Mouse (Mus musculus) testis, adult 2 months (tissue): Measurements from ENCODE around the gene Arl14ep. TPM values are rescaled to one million over a fixed set of nuclear protein-coding genes. Genes with fewer than 3 reads are reported as not detected.

ENCODE experiments used
- H3K27ac ChIP-seq: fragments of 200-500 bp; 2 replicates; pipeline ENCODE4 v1.5.1; 2012; ENCODE audit warnings: low read depth, low read length; ENCODE audit not compliant: control insufficient read depth, insufficient read depth
- H3K27me3 ChIP-seq: fragments of 200-500 bp; 2 replicates; pipeline ENCODE4 v1.6.1; 2012; ENCODE audit warnings: mild to moderate bottlenecking, low read length, moderate library complexity; ENCODE audit not compliant: control insufficient read depth, insufficient read depth
- H3K36me3 ChIP-seq: fragments of 200-500 bp; 2 replicates; pipeline ENCODE4 v1.6.1; 2012; ENCODE audit warnings: mild to moderate bottlenecking, low read length; ENCODE audit not compliant: control insufficient read depth, insufficient read depth
- H3K4me1 ChIP-seq: fragments of 200-500 bp; 2 replicates; pipeline ENCODE4 v1.6.1; 2012; ENCODE audit warnings: low read length; ENCODE audit not compliant: control insufficient read depth, insufficient read depth
- H3K4me3 ChIP-seq: fragments of 200-500 bp; 2 replicates; pipeline ENCODE4 v1.5.1; 2012; ENCODE audit warnings: low read depth, mild to moderate bottlenecking, low read length, moderate library complexity, mixed read lengths; ENCODE audit not compliant: control insufficient read depth
- CTCF ChIP-seq: fragments of 200-500 bp; IDR thresholded peaks from 2 replicates; pipeline ENCODE4 v1.5.1; 2012; ENCODE audit warnings: low read depth, mild to moderate bottlenecking, inconsistent platforms, low read length, moderate library complexity; ENCODE audit not compliant: control insufficient read depth, insufficient read depth, insufficient replicate concordance
- POLR2A ChIP-seq: fragments of 200-500 bp; IDR thresholded peaks from 2 replicates; pipeline ENCODE4 v1.6.1; 2012; ENCODE audit warnings: low read depth, mild to moderate bottlenecking, inconsistent platforms, low read length, moderate library complexity; ENCODE audit not compliant: control insufficient read depth
- polyA plus RNA-seq: library from polyadenylated mRNA; depleted of rRNA; stranded (reverse); fragments of >200 nt; gene quantifications from 2 replicates; pipeline ENCODE4 v1.2.3, GENCODE M21; 2012

Gene Arl14ep
- polyA plus RNA-seq, 1 experiment = 18.1 TPM

- H3K4me1 ChIP-seq = no peaks in the 10 kb centered on the region
- H3K27ac ChIP-seq = no peak overlapping the region
- H3K36me3 ChIP-seq = peaks cover 3% of the 10 kb centered on the region; the same call in 1 of the 2 replicates
- H3K27me3 ChIP-seq = no peaks in the 10 kb centered on the region
- no peak overlapping the region for H3K4me3 ChIP-seq
- TF ChIP-seq CTCF = no peak
- no peak for TF ChIP-seq POLR2A
Measured at GRCm38 (mm10) chr2:106963560-106963959, 10.7 kb downstream of the Arl14ep start.

DNA sequence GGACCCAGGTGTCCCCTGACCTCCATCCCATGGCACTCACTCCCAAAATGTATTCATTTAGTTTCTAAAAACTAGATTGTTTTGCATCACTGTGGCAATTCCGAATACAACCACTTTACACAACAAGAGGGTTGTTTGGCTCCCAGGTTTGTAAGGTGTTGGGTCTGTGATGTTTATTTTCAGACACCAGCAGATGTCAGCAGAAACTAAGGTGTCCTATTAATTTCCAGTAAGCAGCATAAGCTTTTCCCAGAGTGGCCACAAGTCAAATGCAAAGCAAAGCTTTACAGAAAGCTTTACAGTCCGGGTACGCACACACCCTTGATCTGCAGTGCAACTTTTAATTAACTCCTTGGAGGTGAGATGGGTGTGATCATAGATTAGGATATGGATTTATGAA is 12.6 kb downstream of the Arl14ep start:
- Histone ChIP-seq H3K36me3 (no peaks in the 10 kb centered on the region), H3K27ac (no peak overlapping the region), H3K27me3 (no peaks in the 10 kb centered on the region), H3K4me3 (no peak overlapping the region), H3K4me1 (no peaks in the 10 kb centered on the region)
- TF ChIP-seq CTCF = no peak
- TF ChIP-seq POLR2A = no peak

DNA sequence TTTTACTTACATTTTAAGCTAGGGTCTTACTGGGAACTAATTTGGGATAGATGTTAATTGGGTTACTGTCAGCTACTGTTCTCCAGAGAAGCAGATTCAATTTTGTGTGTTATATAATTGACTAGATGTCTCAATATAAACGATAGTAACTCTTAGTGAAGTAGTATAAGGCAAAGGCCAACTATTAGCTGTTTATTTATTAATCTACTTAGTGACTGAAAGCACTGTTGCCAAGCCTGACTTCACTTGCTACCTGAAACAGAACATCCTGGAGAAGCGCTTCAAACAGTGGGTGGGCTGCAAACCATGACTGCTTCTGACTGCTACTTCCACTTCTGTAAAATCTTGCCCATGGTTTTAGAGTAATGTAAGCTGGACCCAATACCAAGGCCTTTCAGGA is 13.2 kb downstream of the Arl14ep start:
- H3K4me1 ChIP-seq = no peaks in the 10 kb centered on the region
- no peaks in the 10 kb centered on the region for H3K27me3 ChIP-seq
- H3K27ac ChIP-seq = no peak overlapping the region
- no peak overlapping the region for H3K4me3 ChIP-seq
- TF ChIP-seq POLR2A (no peak), CTCF (no peak)
- H3K36me3 ChIP-seq = no peaks in the 10 kb centered on the region

- no peak for TF ChIP-seq CTCF
- no peak for TF ChIP-seq POLR2A
- Histone ChIP-seq H3K36me3 (no peaks in the 10 kb centered on the region), H3K27ac (no peak overlapping the region), H3K27me3 (no peaks in the 10 kb centered on the region), H3K4me1 (no peaks in the 10 kb centered on the region), H3K4me3 (no peak overlapping the region)
Measured at GRCm38 (mm10) chr2:106960237-106960636, 14.0 kb downstream of the Arl14ep start.

GRCm38 (mm10) chr2:106959380-106959779 is 14.8 kb downstream of the Arl14ep start:
- Histone ChIP-seq H3K27ac (no peak overlapping the region), H3K4me3 (no peak overlapping the region), H3K4me1 (no peaks in the 10 kb centered on the region), H3K27me3 (no peaks in the 10 kb centered on the region), H3K36me3 (no peaks in the 10 kb centered on the region)
- TF ChIP-seq POLR2A (no peak), CTCF (no peak)

DNA sequence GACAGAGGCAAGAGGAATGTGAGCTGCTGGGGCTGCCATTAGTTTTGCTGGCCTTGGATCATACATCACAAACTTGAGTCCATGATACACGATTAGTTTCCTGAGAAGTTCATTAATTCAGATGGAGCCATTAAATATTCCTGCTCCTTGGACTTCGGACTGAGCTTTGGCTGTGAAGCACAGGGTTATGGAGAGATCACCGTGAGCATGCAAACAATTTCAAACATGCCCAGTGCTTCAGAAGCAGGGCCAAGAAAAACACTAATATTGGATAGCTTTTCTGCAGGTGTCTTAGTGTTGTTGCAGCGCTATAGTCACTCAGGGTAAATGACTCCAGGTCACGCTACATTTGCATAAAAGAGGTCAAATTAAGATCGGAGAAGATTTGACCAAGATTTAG is 15.3 kb downstream of the Arl14ep start:
- TF ChIP-seq CTCF = no peak
- no peak for TF ChIP-seq POLR2A
- no peaks in the 10 kb centered on the region for H3K36me3 ChIP-seq
- no peak overlapping the region for H3K4me3 ChIP-seq

GRCm38 (mm10) chr2:106956146-106956545 is 18.1 kb downstream of the Arl14ep start:
- no peak overlapping the region for H3K4me3 ChIP-seq
- no peaks in the 10 kb centered on the region for H3K4me1 ChIP-seq
- no peak overlapping the region for H3K27ac ChIP-seq
- H3K36me3 ChIP-seq = no peaks in the 10 kb centered on the region
- TF ChIP-seq POLR2A = no peak
- TF ChIP-seq CTCF = no peak
- no peaks in the 10 kb centered on the region for H3K27me3 ChIP-seq

More for the DNA sequence above, 15.3 kb downstream of the Arl14ep start:
- Histone ChIP-seq H3K4me1 (no peaks in the 10 kb centered on the region), H3K27me3 (no peaks in the 10 kb centered on the region), H3K27ac (no peak overlapping the region)

- Histone ChIP-seq H3K36me3 (no peaks in the 10 kb centered on the region), H3K27ac (no peak overlapping the region), H3K27me3 (no peaks in the 10 kb centered on the region), H3K4me3 (no peak overlapping the region), H3K4me1 (no peaks in the 10 kb centered on the region)
- TF ChIP-seq CTCF (no peak), POLR2A (no peak)
Measured at GRCm38 (mm10) chr2:106955621-106956020, 18.6 kb downstream of the Arl14ep start.
